ENCODE assay signal across 11 mouse cellular contexts in the genomic region with DNA sequence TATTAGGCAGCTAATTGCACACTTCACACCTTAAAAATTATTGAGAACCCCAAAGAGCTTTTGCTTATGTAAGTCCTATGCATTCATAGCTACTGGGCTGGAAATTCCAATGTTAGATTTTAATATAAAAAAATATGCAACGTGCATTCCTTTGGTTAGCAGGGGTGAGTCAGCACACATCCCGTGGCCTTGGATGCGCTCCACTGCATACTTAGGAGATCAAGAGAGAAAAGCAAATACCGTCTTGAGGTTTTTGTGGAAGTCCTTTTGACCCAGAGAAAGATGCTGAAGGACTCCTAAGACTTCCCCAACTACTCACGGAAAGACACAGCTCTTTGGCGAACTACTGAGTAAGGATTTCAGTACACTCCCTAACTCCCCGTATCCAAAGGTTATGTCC. TPM values are rescaled to one million over a fixed set of nuclear protein-coding genes. Genes with fewer than 3 reads are reported as not detected.
DNase-seq lines count a peak whose midpoint lies in the region; ATAC-seq and TF ChIP-seq lines count a peak whose summit lies in the region.
"Had no signal": no experiment of that assay in that cellular context is flagged by ENCODE, and none has a peak within 500 bp of the region (broad histone marks: within the 10 kb centered on the region; RNA-seq: fewer than 3 reads in every experiment).

No protein-coding gene starts in this region.

- H3K27ac ChIP-seq in embryonic facial prominence, embryonic 12.5 days, result no peak overlapping the region
- no peak overlapping the region for H3K27ac ChIP-seq in kidney, postnatal 0 days
- H3K27ac ChIP-seq: heart, embryonic 15.5 days had no signal

- H3K27me3 ChIP-seq in embryonic facial prominence, embryonic 12.5 days, result no peaks in the 10 kb centered on the region
- no peaks in the 10 kb centered on the region for H3K27me3 ChIP-seq in kidney, postnatal 0 days (ENCODE audit: insufficient read depth, low read length)
- H3K27me3 ChIP-seq: heart, embryonic 15.5 days had no signal

- 79% methylated on average over 7 of the region's 7 CpGs for WGBS in embryonic facial prominence, embryonic 12.5 days
- 48% methylated on average over 7 of the region's 7 CpGs for whole genome bisulfite sequencing in kidney, postnatal 0 days

- no peaks in the 10 kb centered on the region for H3K9me3 ChIP-seq in embryonic facial prominence, embryonic 12.5 days
- no peaks in the 10 kb centered on the region for H3K9me3 ChIP-seq in kidney, postnatal 0 days (replicated peaks; ENCODE audit: low read length)
- H3K9me3 ChIP-seq: heart, embryonic 15.5 days had no signal

- no peak for TF ChIP-seq CTCF in kidney, postnatal 0 days (IDR thresholded peaks at IDR 0.05; ENCODE audit: low read depth)

- no peak overlapping the region for H3K4me3 ChIP-seq in embryonic facial prominence, embryonic 12.5 days
- no peak overlapping the region for H3K4me3 ChIP-seq in kidney, postnatal 0 days (replicated peaks; ENCODE audit: low read depth, low read length)

- ATAC-seq in embryonic facial prominence, embryonic 12.5 days (ENCODE audit: insufficient number of reproducible peaks, insufficient read depth, low FRiP score, low TSS enrichment), result no peak
- ATAC-seq in kidney, postnatal 0 days (replicated peaks; ENCODE audit: low FRiP score, low read depth), result peak; percentile 44; the same call in 1 of the 2 replicates
- no peak for ATAC-seq in granulocyte monocyte progenitor cell, adult 5-6 weeks (replicated peaks; ENCODE audit: poor library complexity, severe bottlenecking)

- no peaks in the 10 kb centered on the region for H3K36me3 ChIP-seq in embryonic facial prominence, embryonic 12.5 days
- no peaks in the 10 kb centered on the region for H3K36me3 ChIP-seq in kidney, postnatal 0 days (ENCODE audit: insufficient read depth, low read length)
- H3K36me3 ChIP-seq: heart, embryonic 15.5 days had no signal

- DNase-seq in ovary, adult 18-20 months (ENCODE audit: low spot score), result peak; percentile 59
- no peak for DNase-seq in ovary, postnatal 10 days (ENCODE audit: low spot score)
- peak; percentile 48 for DNase-seq in kidney, postnatal 0 days (ENCODE audit: low spot score)
- DNase-seq in cerebellum, adult 11 months, result no peak
- DNase-seq in retina, postnatal 1 day, result no peak
- DNase-seq: cerebellum, adult 9-11 months; layer of hippocampus, adult 9-11 months; thymus, postnatal 4 days had no signal

- H3K4me1 ChIP-seq in embryonic facial prominence, embryonic 12.5 days, result no peaks in the 10 kb centered on the region
- H3K4me1 ChIP-seq in kidney, postnatal 0 days (replicated peaks; ENCODE audit: insufficient read depth, low read length), result 0 out of 2 replicates have a peak, but pooled peaks cover 6% of the 10 kb centered on the region
- H3K4me1 ChIP-seq: heart, embryonic 15.5 days had no signal

- no peak overlapping the region for H3K9ac ChIP-seq in embryonic facial prominence, embryonic 12.5 days
- H3K9ac ChIP-seq in kidney, postnatal 0 days (ENCODE audit: low read depth, low read length), result no peak overlapping the region
- H3K9ac ChIP-seq: heart, embryonic 15.5 days had no signal

- H3K4me2 ChIP-seq in embryonic facial prominence, embryonic 12.5 days (replicated peaks), result peak overlapping the region; percentile 41; the same call in 1 of the 2 replicates
- 0 out of 2 replicates have a peak overlapping the region, but pooled peaks have one; percentile 30 for H3K4me2 ChIP-seq in kidney, postnatal 0 days (ENCODE audit: low read length)

RNA-seq across cellular contexts. Expression of a gene that starts 8.1 kb away (rescaled TPM):
- 0.24 and 0.45 TPM in 2 replicates for polyA plus RNA-seq in embryonic facial prominence, embryonic 12.5 days (2016; fragmentation: Nextera tagmentation; extraction: Ambion mirVana)
- polyA plus RNA-seq in kidney, postnatal 0 days (2015; fragmentation: Nextera tagmentation; extraction: Ambion mirVana), result 2.8 and 3.0 TPM in 2 replicates
- 6.8 and 7.0 TPM in 2 replicates for total RNA-seq in granulocyte monocyte progenitor cell, adult 5-6 weeks (2014; fragmentation: Nextera tagmentation)
- 5.9 and 8.6 TPM in 2 replicates for total RNA-seq in granulocyte monocyte progenitor cell, adult 5-6 weeks (2017)

RNA-seq across cellular contexts. Expression of a gene that starts 20.3 kb away (rescaled TPM):
- 13.1 and 13.8 TPM in 2 replicates for polyA plus RNA-seq in embryonic facial prominence, embryonic 12.5 days (2016; fragmentation: Nextera tagmentation; extraction: Ambion mirVana)
- polyA plus RNA-seq in kidney, postnatal 0 days (2015; fragmentation: Nextera tagmentation; extraction: Ambion mirVana), result 2.5 and 2.7 TPM in 2 replicates
- total RNA-seq in granulocyte monocyte progenitor cell, adult 5-6 weeks (2014; fragmentation: Nextera tagmentation), result 7.5 and 17.8 TPM in 2 replicates
- total RNA-seq in granulocyte monocyte progenitor cell, adult 5-6 weeks (2017), result 8.6 and 11.6 TPM in 2 replicates

RNA-seq across cellular contexts. Expression of a gene that starts 27.4 kb away (rescaled TPM):
- 0.55 and 0.57 TPM in 2 replicates for polyA plus RNA-seq in embryonic facial prominence, embryonic 12.5 days (2016; fragmentation: Nextera tagmentation; extraction: Ambion mirVana)
- 18.2 and 20.5 TPM in 2 replicates for polyA plus RNA-seq in kidney, postnatal 0 days (2015; fragmentation: Nextera tagmentation; extraction: Ambion mirVana)
- 3.5 and 7.7 TPM in 2 replicates for total RNA-seq in granulocyte monocyte progenitor cell, adult 5-6 weeks (2014; fragmentation: Nextera tagmentation)
- total RNA-seq in granulocyte monocyte progenitor cell, adult 5-6 weeks (2017), result 4.9 and 5.5 TPM in 2 replicates

RNA-seq across cellular contexts. Expression of a gene that starts 57.3 kb away (rescaled TPM):
- 1.1 and 1.4 TPM in 2 replicates for polyA plus RNA-seq in embryonic facial prominence, embryonic 12.5 days (2016; fragmentation: Nextera tagmentation; extraction: Ambion mirVana)
- 29.9 and 32.8 TPM in 2 replicates for polyA plus RNA-seq in kidney, postnatal 0 days (2015; fragmentation: Nextera tagmentation; extraction: Ambion mirVana)
- total RNA-seq in granulocyte monocyte progenitor cell, adult 5-6 weeks (2014; fragmentation: Nextera tagmentation), result not detected in 2 replicates
- total RNA-seq in granulocyte monocyte progenitor cell, adult 5-6 weeks (2017), result 0.13 TPM in 1 of 2 replicates, not detected in the other

Comparison
In these comparisons a context has a peak if more than half of its experiments do, and no peak if none do; other contexts are left out.
1. DNase-seq: peak in ovary, adult 18-20 months (single experiment) and kidney, postnatal 0 days (single experiment); none in ovary, postnatal 10 days (single experiment), cerebellum, adult 11 months (single experiment) and retina, postnatal 1 day (single experiment).
2. RNA of a gene that starts 27.4 kb away (polyA plus RNA-seq): 18.2 to 20.5 TPM in kidney, postnatal 0 days; 0.55 to 0.57 TPM in embryonic facial prominence, embryonic 12.5 days; every median in the first group is over 10 times any median in the second.